Mouse (Mus musculus): ENCODE data around the gene Ttc17.

GRCm38 (mm10) chr2:94404512-94405240, 1.8 kb downstream of the Ttc17 start:
- TF ChIP-seq EP300 (IDR thresholded peaks at IDR 0.05; ENCODE audit: insufficient read depth, low read depth, low read length) (no peak), CTCF (IDR thresholded peaks at IDR 0.05; ENCODE audit: low read depth, low read length) (no peak)
